Mouse (Mus musculus) limb, embryonic 11.5 days (tissue): ENCODE results near the gene Cysrt1. TPM values are rescaled to one million over a fixed set of nuclear protein-coding genes. Genes with fewer than 3 reads are reported as not detected.
"Not testable (repeated sequence)": the region's sequence is repeated elsewhere in the genome, so short reads cannot be mapped to it uniquely, and the experiment has no call there.

Experiments used
- ATAC-seq: fragments of 200-750 bp; cut with Nextera tagmentation; 2 replicates; pipeline ENCODE4 v1.8.0; 2017; ENCODE audit warnings: low read depth; ENCODE audit not compliant: insufficient number of reproducible peaks, low FRiP score, low TSS enrichment
- DNase-seq: peaks from one replicate; pipeline ENCODE4 v3.0.0-alpha.2; 2015; ENCODE audit warnings: low spot score
- H3K27ac ChIP-seq: fragments of 300-500 bp; sonication (generic); replicated peaks from 2 replicates; pipeline ENCODE4 v1.5.1; 2014; ENCODE audit warnings: low read depth, mild to moderate bottlenecking, low read length
- H3K27me3 ChIP-seq: fragments of 300-500 bp; sonication (generic); 2 replicates; pipeline ENCODE4 v1.6.1; 2014; ENCODE audit warnings: mild to moderate bottlenecking, low read length, mixed read lengths; ENCODE audit not compliant: control insufficient read depth, insufficient read depth
- H3K36me3 ChIP-seq: fragments of 300-500 bp; sonication (generic); 2 replicates; pipeline ENCODE4 v1.6.1; 2014; ENCODE audit warnings: mild to moderate bottlenecking, low read length, moderate library complexity, mixed read lengths; ENCODE audit not compliant: control insufficient read depth, insufficient read depth
- H3K4me1 ChIP-seq: fragments of 300-500 bp; sonication (generic); 2 replicates; pipeline ENCODE4 v1.6.1; 2014; ENCODE audit warnings: low read length, mixed read lengths; ENCODE audit not compliant: control insufficient read depth, insufficient read depth
- H3K4me2 ChIP-seq: fragments of 300-500 bp; sonication (generic); 2 replicates; pipeline ENCODE4 v1.6.1; 2014; ENCODE audit warnings: low read depth, mild to moderate bottlenecking, moderate library complexity; ENCODE audit not compliant: severe bottlenecking
- H3K4me3 ChIP-seq: fragments of 300-500 bp; sonication (generic); 2 replicates; pipeline ENCODE4 v1.5.1; 2014; ENCODE audit warnings: low read depth, low read length
- H3K9ac ChIP-seq: fragments of 300-500 bp; sonication (generic); 2 replicates; pipeline ENCODE4 v1.6.1; 2014; ENCODE audit warnings: mild to moderate bottlenecking, low read length
- H3K9me3 ChIP-seq: fragments of 300-500 bp; sonication (generic); 2 replicates; pipeline ENCODE4 v1.6.1; 2016; ENCODE audit warnings: low read length; ENCODE audit not compliant: control insufficient read depth
- WGBS: fragments of 180-500 bp; shearing (Covaris S2); extraction: QIAGEN DNeasy Blood & Tissue Kit; methylation state at CpG from one replicate; pipeline ENCODE4 v1.1.7; 2014; 5-methylcytosine and 5-hydroxymethylcytosine counted together
- polyA plus RNA-seq: library from polyadenylated mRNA; unstranded; fragments of >200 nt; fragmentation: Nextera tagmentation; extraction: Ambion mirVana; gene quantifications from 2 replicates; pipeline ENCODE4 v1.2.1, GENCODE M21; 2014

The Cysrt1 gene
- polyA plus RNA-seq, 1 experiment from 2014 or later: not detected

GRCm38 (mm10) chr2:25262291-25262767 lies 20.1 kb upstream of the Cysrt1 start, which contains the start of gene Tprn:
TSS of gene Tprn (plus strand) at chr2:25262618.
- WGBS: under 1% methylated on average over 39 of the region's 39 CpGs
- no peak within 1 kb of the TSS for H3K27ac ChIP-seq
- H3K4me2 ChIP-seq: peak within 1 kb of the TSS; percentile 99

DNA sequence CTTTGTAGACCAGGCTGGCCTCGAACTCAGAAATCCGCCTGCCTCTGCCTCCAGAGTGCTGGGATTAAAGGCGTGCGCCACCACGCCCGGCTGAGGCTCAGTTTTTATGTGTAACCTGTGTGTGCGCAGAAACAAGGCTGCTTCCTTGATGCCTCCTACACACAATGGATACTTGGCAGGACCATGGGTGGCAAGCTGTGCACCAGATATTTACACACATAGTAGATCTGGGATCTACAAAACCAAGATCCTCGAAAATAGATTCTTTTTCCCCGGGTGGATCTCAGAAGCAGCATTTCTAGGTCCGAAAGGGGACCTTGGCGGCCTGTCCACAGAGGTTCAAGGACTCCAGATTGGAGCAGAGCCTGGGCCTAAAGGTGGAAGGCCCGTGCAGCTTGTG lies 19.6 kb upstream of the Cysrt1 start:
- no peaks in the 10 kb centered on the region for H3K9me3 ChIP-seq
- WGBS: 45% methylated on average over 11 of the region's 12 CpGs
- peak overlapping the region; percentile 99 for H3K4me2 ChIP-seq
- H3K4me1 ChIP-seq: peaks cover 9% of the 10 kb centered on the region
- no peak overlapping the region for H3K27ac ChIP-seq
- peak overlapping the region; percentile 74 for H3K4me3 ChIP-seq
- ATAC-seq (no peak), DNase-seq (no peak)
- peaks cover 19% of the 10 kb centered on the region for H3K27me3 ChIP-seq
- H3K9ac ChIP-seq: no peak overlapping the region
- no peaks in the 10 kb centered on the region for H3K36me3 ChIP-seq

More at GRCm38 (mm10) chr2:25262291-25262767, 20.1 kb upstream of the Cysrt1 start, which contains the start of gene Tprn:
- peaks cover 9% of the 10 kb centered on the region for H3K4me1 ChIP-seq
- ATAC-seq: peak; percentile 99
- H3K9me3 ChIP-seq: no peaks in the 10 kb centered on the region
- no peaks in the 10 kb centered on the region for H3K36me3 ChIP-seq
- peak within 1 kb of the TSS; percentile 74 for H3K4me3 ChIP-seq
- H3K27me3 ChIP-seq: peaks cover 19% of the 10 kb centered on the region
- peak within 1 kb of the TSS; percentile 58 for H3K9ac ChIP-seq
- DNase-seq: peak; percentile 94

DNA sequence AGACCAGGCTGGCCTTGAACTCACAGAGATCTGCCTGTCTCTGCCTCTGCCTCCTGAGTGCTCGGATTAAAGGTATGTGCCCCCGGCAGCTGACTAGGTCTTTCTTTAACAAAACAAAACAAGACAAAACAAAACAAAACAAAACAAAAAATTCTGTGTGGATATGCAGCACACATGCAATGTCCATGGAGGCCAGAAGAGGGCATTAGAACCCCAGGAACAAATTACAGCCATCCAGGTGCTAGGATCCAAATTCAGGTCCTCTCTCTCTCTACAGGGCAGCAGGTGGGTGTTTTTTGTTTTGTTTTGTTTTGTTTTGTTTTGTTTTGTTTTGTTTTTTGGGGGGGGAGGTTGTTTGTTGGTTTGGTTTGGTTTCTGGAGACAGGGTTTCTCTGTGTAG lies 16.6 kb upstream of the Cysrt1 start:
- peaks cover 9% of the 10 kb centered on the region for H3K27me3 ChIP-seq
- no peak overlapping the region for H3K4me2 ChIP-seq
- H3K36me3 ChIP-seq: no peaks in the 10 kb centered on the region
- H3K9me3 ChIP-seq: no peaks in the 10 kb centered on the region
- no peak overlapping the region for H3K27ac ChIP-seq
- WGBS: 66% methylated on average over 2 of the region's 2 CpGs
- H3K4me1 ChIP-seq: peaks cover 13% of the 10 kb centered on the region
- no peak for ATAC-seq
- no peak overlapping the region for H3K4me3 ChIP-seq
- DNase-seq: no peak
- H3K9ac ChIP-seq: no peak overlapping the region

DNA sequence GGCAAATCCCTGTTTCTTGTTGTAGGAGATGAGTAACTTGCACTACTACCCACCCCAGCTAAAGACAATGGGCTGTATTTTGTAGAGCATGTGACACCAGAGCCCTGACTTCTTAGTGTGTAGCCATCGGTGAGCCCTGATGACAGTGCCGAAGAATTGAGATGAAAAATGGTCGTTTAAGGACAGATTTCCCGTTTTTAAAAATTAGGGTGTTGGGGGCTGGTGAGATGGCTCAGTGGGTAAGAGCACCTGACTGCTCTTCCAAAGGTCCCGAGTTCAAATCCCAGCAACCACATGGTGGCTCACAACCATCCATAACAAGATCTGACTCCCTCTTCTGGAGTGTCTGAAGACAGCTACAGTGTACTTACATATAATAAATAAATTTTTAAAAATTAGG lies 15.0 kb upstream of the Cysrt1 start:
- H3K4me3 ChIP-seq, H3K27ac ChIP-seq, H3K36me3 ChIP-seq, H3K4me1 ChIP-seq, H3K4me2 ChIP-seq, H3K27me3 ChIP-seq, H3K9me3 ChIP-seq, DNase-seq, H3K9ac ChIP-seq, ATAC-seq: not testable (repeated sequence)
- 89% methylated on average over 5 of the region's 5 CpGs for WGBS

DNA sequence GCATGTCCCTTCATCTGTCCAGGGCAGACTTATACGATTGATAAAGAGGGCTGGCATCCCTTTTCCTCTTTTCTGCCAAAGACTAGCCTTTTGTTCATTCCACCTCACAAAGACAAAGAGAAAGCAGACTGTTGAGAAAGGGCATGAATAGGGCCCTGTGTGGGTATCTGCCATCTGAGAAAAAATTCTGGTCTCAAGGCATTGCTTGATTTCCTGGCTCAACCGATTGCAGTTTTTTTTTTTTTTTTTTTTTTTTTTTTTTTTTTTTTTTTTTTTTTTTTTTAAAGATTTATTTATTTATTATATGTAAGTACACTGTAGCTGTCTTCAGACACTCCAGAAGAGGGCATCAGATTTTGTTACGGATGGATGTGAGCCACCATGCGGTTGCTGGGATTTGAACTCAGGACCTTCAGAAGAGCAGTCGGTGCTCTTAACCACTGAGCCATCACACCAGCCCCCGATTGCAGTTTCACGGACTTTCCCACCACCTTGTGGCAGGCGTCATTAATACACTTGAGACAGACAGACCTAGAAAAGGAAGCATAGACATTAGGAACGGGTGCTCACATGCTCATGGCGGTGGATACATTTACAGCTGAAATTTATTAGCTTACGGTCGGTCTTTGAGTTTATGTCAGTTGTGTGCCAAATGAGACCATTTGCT lies 14.3 kb upstream of the Cysrt1 start:
- not testable (repeated sequence) for H3K4me1 ChIP-seq, H3K9me3 ChIP-seq, H3K27me3 ChIP-seq, H3K27ac ChIP-seq, H3K9ac ChIP-seq, ATAC-seq, H3K36me3 ChIP-seq
- WGBS: 60% methylated on average over 11 of the region's 12 CpGs
- DNase-seq: peak; percentile 49
- H3K4me2 ChIP-seq: peak overlapping the region; percentile 99
- peak overlapping the region; percentile 99 for H3K4me3 ChIP-seq

GRCm38 (mm10) chr2:25255284-25255779 lies 13.1 kb upstream of the Cysrt1 start, which contains the start of gene Tmem203:
TSS of gene Tmem203 (plus strand) at chr2:25255439.
- Histone ChIP-seq H3K36me3 (0 out of 2 replicates have a peak, but pooled peaks cover 2% of the 10 kb centered on the region), H3K9ac (peak within 1 kb of the TSS; percentile 88), H3K27me3 (no peaks in the 10 kb centered on the region), H3K4me3 (peak within 1 kb of the TSS; percentile 99), H3K27ac (peak within 1 kb of the TSS; percentile 59; the same call in 1 of the 2 replicates), H3K4me1 (peaks cover 5% of the 10 kb centered on the region; the same call in 1 of the 2 replicates), H3K9me3 (no peaks in the 10 kb centered on the region), H3K4me2 (peak within 1 kb of the TSS; percentile 99)
- DNase-seq (peak; percentile 97), ATAC-seq (peak; percentile 87)
- under 1% methylated on average over 39 of the region's 39 CpGs for WGBS

- Histone ChIP-seq H3K4me1 (peaks cover 5% of the 10 kb centered on the region; the same call in 1 of the 2 replicates), H3K4me3 (no peak overlapping the region), H3K27ac (no peak overlapping the region), H3K36me3 (peaks cover 5% of the 10 kb centered on the region), H3K9ac (no peak overlapping the region), H3K9me3 (no peaks in the 10 kb centered on the region), H3K27me3 (no peaks in the 10 kb centered on the region), H3K4me2 (no peak overlapping the region)
- DNase-seq (no peak), ATAC-seq (no peak)
- WGBS: 91% methylated on average over 1 of the region's 1 CpGs
These were observed 10.1 kb upstream of the Cysrt1 start for GRCm38 (mm10) chr2:25252331-25252730.

DNA sequence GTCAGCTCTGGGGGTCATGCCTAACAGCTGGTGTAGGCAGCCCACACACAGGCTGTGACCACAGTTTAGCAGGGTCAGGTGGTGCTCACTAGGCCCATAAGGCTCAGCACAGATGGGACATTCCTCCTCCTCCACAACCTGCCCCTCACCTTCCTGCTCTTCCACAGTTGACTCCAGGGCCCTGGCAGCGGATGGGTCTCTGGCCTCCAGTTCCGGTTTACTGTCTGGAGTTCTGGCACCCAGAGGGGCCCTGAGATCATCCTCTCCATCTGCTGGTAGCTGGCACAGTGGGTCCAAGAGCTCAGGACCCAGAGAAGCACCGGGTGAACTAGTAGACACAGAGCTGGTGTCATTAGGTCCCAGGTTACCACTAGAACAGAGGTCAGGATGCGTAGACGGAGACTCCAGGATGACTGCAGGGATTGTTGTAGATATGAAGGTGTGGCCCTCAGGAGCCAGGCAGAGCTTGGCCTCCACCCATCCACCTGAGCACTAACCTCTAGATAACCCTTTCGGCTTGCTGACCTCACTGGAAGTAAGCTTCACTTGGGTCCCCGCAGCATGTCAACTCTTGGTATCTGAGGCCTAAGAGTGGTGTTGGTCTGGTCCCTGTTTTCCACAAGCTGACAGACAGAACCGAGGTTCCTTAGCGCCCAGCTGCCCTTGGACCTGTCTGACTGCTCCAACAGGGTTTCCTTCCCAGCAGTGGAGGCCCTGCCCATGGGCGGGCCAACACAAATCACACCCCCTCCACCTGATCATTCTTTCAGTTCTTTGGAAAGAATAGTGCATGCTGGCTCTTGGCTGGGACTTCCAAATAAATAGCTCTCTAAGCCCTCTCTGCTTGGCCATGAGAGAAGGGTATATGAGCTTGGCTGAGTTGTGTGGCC lies 4.2 kb upstream of the Cysrt1 start, which contains the start of gene AL732309.1:
Gene AL732309.1, minus strand, starts transcription at position 681 of the 890 bp plus-strand sequence.
- peaks cover 11% of the 10 kb centered on the region for H3K36me3 ChIP-seq
- no peaks in the 10 kb centered on the region for H3K9me3 ChIP-seq
- no peak within 1 kb of the TSS for H3K4me3 ChIP-seq
- no peak within 1 kb of the TSS for H3K27ac ChIP-seq
- ATAC-seq: no peak
- H3K27me3 ChIP-seq: peaks cover 21% of the 10 kb centered on the region
- 0 out of 2 replicates have a peak, but pooled peaks cover 3% of the 10 kb centered on the region for H3K4me1 ChIP-seq
- 91% methylated on average over 10 of the region's 10 CpGs for WGBS
- H3K9ac ChIP-seq: no peak within 1 kb of the TSS
- H3K4me2 ChIP-seq: no peak within 1 kb of the TSS
- DNase-seq: no peak
